Mouse (Mus musculus) layer of hippocampus, adult 2 months (tissue): ENCODE measurements around the gene Kifap3. TPM values are rescaled to one million over a fixed set of nuclear protein-coding genes. Genes with fewer than 3 reads are reported as not detected.

Experiments used
- DNase-seq, 2 experiments: peaks; one replicate each; pipeline ENCODE4 v3.0.0; 2022; ENCODE audit warnings: low spot score in 2 of 2
- H3K27ac ChIP-seq: fragments of 200-600 bp; 2 replicates; pipeline ENCODE4 v1.8.1; 2022
- H3K4me3 ChIP-seq: fragments of 200-600 bp; 2 replicates; pipeline ENCODE4 v1.8.1; 2022; ENCODE audit warnings: mild to moderate bottlenecking
- CTCF ChIP-seq: fragments of 200-600 bp; conservative IDR thresholded peaks from 2 replicates; pipeline ENCODE4 v1.8.1; 2022; ENCODE audit warnings: antibody characterized with exemption, mild to moderate bottlenecking, moderate library complexity
- total RNA-seq, 2 experiments: library from RNA; stranded (reverse); gene quantifications; 2 replicates each; pipeline ENCODE4 v1.2.3; 2021

Gene Kifap3
- total RNA-seq, 2 experiments from 2014 or later = 168 to 180 TPM

DNA sequence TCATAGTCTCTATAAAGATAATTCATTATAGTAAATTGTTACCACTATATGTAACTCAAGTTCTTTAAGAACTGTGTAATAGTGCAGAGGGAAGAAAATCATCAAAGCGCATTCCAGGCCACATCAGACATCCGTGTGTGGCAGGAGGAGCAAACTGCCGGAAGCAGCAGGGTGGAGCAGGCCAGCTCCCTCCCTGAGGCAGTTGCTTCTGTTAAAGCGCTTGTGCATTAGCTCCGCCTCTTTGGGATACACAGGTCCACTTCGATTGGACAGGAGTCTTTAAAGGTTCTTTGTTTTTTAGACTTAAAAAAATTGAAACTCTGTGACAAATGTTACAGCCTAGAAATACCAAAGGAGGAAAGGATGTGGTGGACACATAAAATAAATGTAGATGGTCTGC is 162.7 kb downstream of the Kifap3 start:
- TF ChIP-seq CTCF = no peak
- DNase-seq = no peak
- no peak overlapping the region for H3K4me3 ChIP-seq
- no peak overlapping the region for H3K27ac ChIP-seq

DNA sequence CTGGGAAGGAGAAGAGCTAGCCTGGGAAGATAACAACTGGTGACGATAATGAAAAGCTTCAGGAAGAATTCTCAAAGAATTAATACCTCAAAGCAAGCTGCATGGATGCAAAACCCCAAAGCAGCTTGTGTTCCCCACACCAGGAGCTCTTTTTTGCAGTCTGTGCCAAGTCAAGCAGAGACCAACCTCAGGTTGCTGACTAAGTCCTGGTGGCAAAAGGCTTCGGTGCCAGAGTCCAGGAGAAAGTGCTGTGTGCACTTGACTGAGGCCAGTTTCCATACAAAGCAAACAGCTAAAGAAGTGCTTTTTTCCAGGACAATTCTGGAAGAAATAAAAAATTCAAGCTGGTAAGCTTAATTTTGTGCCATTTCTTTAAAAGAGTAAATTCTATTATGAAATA is 174.0 kb downstream of the Kifap3 start:
- Histone ChIP-seq H3K27ac (no peak overlapping the region), H3K4me3 (no peak overlapping the region)
- no peak for DNase-seq
- no peak for TF ChIP-seq CTCF

DNA sequence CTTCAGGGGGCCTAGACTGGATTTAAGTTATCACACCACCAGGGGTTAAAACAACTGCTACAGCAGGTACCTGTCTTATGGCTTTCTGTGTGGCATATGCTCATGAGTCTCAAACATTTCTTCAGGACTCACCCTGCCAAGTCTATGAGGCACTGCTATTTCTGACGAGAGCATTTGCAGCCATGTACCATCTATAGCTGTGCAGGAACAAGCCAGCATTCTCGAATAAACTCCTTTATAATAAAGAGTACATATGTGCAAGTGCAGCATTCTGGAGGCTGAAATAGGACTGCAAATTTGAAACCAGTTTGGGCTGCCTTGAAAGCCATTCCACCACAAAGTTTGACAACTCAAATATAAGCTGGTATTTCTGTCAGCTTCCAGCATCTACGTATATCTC is 178.7 kb downstream of the Kifap3 start:
- DNase-seq = no peak
- no peak for TF ChIP-seq CTCF
- H3K27ac ChIP-seq = no peak overlapping the region
- H3K4me3 ChIP-seq = no peak overlapping the region

DNA sequence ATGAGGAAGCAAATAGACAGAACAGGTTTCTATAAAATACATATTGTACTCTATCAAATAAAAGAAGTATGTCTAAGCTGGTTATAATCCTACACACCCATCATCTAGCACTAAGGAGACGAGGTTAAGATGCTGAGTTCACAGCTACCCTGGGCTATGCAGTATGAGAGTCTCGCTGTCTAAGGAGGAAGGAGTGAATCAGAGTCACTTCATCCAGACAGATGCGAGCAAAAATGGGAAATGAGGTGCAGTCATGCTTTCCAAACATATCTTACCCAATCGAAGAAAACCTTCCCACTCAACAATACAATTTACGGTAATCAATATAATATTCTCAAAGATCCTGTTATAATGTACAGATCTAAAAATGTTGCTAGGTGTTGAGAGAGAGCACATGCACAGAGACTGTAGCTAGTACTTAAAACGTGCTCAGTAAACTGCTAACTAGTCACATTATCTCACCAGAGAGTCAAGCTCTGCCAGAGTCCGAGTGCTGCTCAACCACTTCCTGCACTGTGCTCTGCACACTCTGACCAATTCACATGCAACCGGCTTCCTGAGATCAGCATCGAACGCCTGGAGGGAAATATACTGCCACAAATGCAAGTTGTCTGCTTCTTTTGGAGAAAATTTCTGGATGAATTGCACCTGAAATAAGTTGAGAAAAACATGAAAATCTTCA is 184.8 kb downstream of the Kifap3 start:
- no peak for TF ChIP-seq CTCF

More for the DNA sequence above, 184.8 kb downstream of the Kifap3 start:
- Histone ChIP-seq H3K4me3 (no peak overlapping the region), H3K27ac (no peak overlapping the region)
- no peak for DNase-seq

Other genes with a start within 250 kb of the Kifap3 start
- 1 to 10 TPM; 3.8 to 4.4 TPM for gene Mettl11b, start 54.4 kb upstream of the Kifap3 start, total RNA-seq
- 10 to 100 TPM; 22.1 to 22.9 TPM for gene Scyl3, start 149.5 kb downstream of the Kifap3 start, total RNA-seq
- under 1 TPM; 0.66 to 0.95 TPM for gene BC055324, start 215.2 kb downstream of the Kifap3 start, total RNA-seq
- 1 to 10 TPM; 6.9 to 7.8 TPM for gene Mettl18, start 215.3 kb downstream of the Kifap3 start, total RNA-seq